Mouse (Mus musculus): ENCODE data around the gene Lrrc61. TPM values are rescaled to one million over a fixed set of nuclear protein-coding genes. Genes with fewer than 3 reads are reported as not detected.

Gene Lrrc61
- total RNA-seq, 1 experiment from 2014 or later: 19.8 TPM

DNA sequence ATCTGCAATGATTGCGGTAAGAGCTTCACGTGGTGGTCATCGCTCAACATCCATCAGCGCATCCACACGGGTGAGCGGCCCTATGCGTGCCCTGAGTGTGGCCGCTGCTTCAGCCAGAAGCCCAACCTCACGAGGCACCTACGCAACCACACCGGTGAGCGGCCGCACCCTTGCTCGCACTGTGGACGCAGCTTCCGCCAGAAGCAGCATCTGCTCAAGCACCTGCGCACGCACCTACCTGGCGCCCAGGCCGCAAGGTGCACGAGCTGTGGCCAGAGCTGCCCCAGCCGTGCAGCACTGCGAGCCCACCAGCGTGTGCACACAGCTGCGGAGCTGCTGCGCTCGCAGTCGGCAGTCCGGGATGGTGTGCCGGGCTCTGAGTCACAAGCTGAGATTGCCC, 65.4 kb downstream of the Lrrc61 start:
- ATAC-seq (ENCODE audit: extremely low read depth, insufficient number of reproducible peaks, low FRiP score, poor library complexity, severe bottlenecking): no peak

Other genes with a start within 250 kb of the Lrrc61 start
- gene Krba1, start 159.2 kb upstream of the Lrrc61 start, total RNA-seq (2017): 14.5 and 15.5 TPM in 2 replicates
- gene Zfp467, start 109.0 kb upstream of the Lrrc61 start, total RNA-seq (2017): 4.9 and 10.8 TPM in 2 replicates
- not detected in 2 replicates for gene Sspo, start 106.6 kb upstream of the Lrrc61 start, total RNA-seq (2017)
- gene Atp6v0e2, start 17.2 kb upstream of the Lrrc61 start, total RNA-seq (2017): 0.49 TPM in 1 of 2 replicates, not detected in the other
- gene Rarres2, start 18.0 kb downstream of the Lrrc61 start, total RNA-seq (2017): 0.37 TPM in 1 of 2 replicates, not detected in the other
- gene Gm45021, start 34.8 kb downstream of the Lrrc61 start, total RNA-seq (2017): not detected in 2 replicates
- gene Repin1, start 39.1 kb downstream of the Lrrc61 start, total RNA-seq (2017): 2.9 and 3.1 TPM in 2 replicates
- not detected in 2 replicates for gene Gm44965, start 39.1 kb downstream of the Lrrc61 start, total RNA-seq (2017)
- gene Zfp775, start 47.3 kb downstream of the Lrrc61 start, total RNA-seq (2017): 1.1 and 2.6 TPM in 2 replicates
- gene AI854703, start 72.0 kb downstream of the Lrrc61 start, total RNA-seq (2017): 0.12 and 0.35 TPM in 2 replicates
- gene Gimap8, start 92.4 kb downstream of the Lrrc61 start, total RNA-seq (2017): 270 and 290 TPM in 2 replicates
- 132 and 133 TPM in 2 replicates for gene Gimap9, start 121.3 kb downstream of the Lrrc61 start, total RNA-seq (2017)
- gene Gimap4, start 129.8 kb downstream of the Lrrc61 start, total RNA-seq (2017): 627 and 688 TPM in 2 replicates
- 892 and 934 TPM in 2 replicates for gene Gimap6, start 153.4 kb downstream of the Lrrc61 start, total RNA-seq (2017)
- 24.7 and 34.2 TPM in 2 replicates for gene Gm28053, start 163.8 kb downstream of the Lrrc61 start, total RNA-seq (2017)
- gene Gimap7, start 163.8 kb downstream of the Lrrc61 start, total RNA-seq (2017): 121 TPM in 2 replicates
- gene Gimap1, start 184.3 kb downstream of the Lrrc61 start, total RNA-seq (2017): 288 and 296 TPM in 2 replicates
- gene Gimap5, start 191.4 kb downstream of the Lrrc61 start, total RNA-seq (2017): 83.5 and 86.2 TPM in 2 replicates
- 311 and 314 TPM in 2 replicates for gene Gimap3, start 216.1 kb downstream of the Lrrc61 start, total RNA-seq (2017)